Mouse (Mus musculus) kidney, adult 2 months (tissue): ENCODE measurements around the gene Tmtc1. TPM values are rescaled to one million over a fixed set of nuclear protein-coding genes. Genes with fewer than 3 reads are reported as not detected.
A peak's percentile ranks its signal among the peaks of the same experiment; 100 is the strongest.

Source experiments
- DNase-seq: peaks from one replicate; pipeline ENCODE4 v3.0.0; 2021
- H3K27ac ChIP-seq: fragments of 200-500 bp; 2 replicates; pipeline ENCODE4 v1.5.1; 2012; ENCODE audit warnings: low read depth, low read length, control low read depth, inconsistent platforms; ENCODE audit not compliant: insufficient read depth
- H3K27me3 ChIP-seq: fragments of 200-500 bp; replicated peaks from 2 replicates; pipeline ENCODE4 v1.6.1; 2012; ENCODE audit warnings: mild to moderate bottlenecking, moderate library complexity, low read length, inconsistent platforms; ENCODE audit not compliant: control insufficient read depth, insufficient read depth
- H3K36me3 ChIP-seq: fragments of 200-500 bp; 2 replicates; pipeline ENCODE4 v1.6.1; 2012; ENCODE audit warnings: mild to moderate bottlenecking, moderate library complexity, low read length, inconsistent platforms; ENCODE audit not compliant: control insufficient read depth, insufficient read depth
- H3K4me1 ChIP-seq: fragments of 200-500 bp; 2 replicates; pipeline ENCODE4 v1.6.1; 2011; ENCODE audit warnings: low read length; ENCODE audit not compliant: control insufficient read depth, insufficient read depth
- H3K4me3 ChIP-seq: fragments of 200-500 bp; 2 replicates; pipeline ENCODE4 v1.5.1; 2011; ENCODE audit warnings: mild to moderate bottlenecking, low read depth, low read length, control low read depth; ENCODE audit not compliant: insufficient read depth
- CTCF ChIP-seq: fragments of 200-500 bp; conservative IDR thresholded peaks from 2 replicates; pipeline ENCODE4 v1.5.1; 2011; ENCODE audit warnings: low read depth, mild to moderate bottlenecking, control low read depth, low read length, moderate library complexity, mixed read lengths; ENCODE audit not compliant: insufficient read depth, insufficient read length
- POLR2A ChIP-seq: fragments of 200-500 bp; IDR thresholded peaks from one replicate; pipeline ENCODE4 v1.6.1; 2011; ENCODE audit warnings: low read depth, low read length, control low read depth
- WGBS: fragments of 180-500 bp; shearing (Covaris S2); methylation state at CpG from one replicate; pipeline ENCODE4 v1.1.7; 2018; 5-methylcytosine and 5-hydroxymethylcytosine counted together
- polyA plus RNA-seq: library from polyadenylated mRNA; depleted of rRNA; stranded (reverse); fragments of >200 nt; gene quantifications from 2 replicates; pipeline ENCODE4 v1.2.3, GENCODE M21; 2012

Tmtc1 gene
- polyA plus RNA-seq, 1 experiment = 11.0 TPM

GRCm38 (mm10) chr6:148375618-148376209 is 68.5 kb downstream of the Tmtc1 start:
- Histone ChIP-seq H3K27ac (no peak overlapping the region), H3K36me3 (no peaks in the 10 kb centered on the region), H3K27me3 (no peaks in the 10 kb centered on the region), H3K4me3 (no peak overlapping the region), H3K4me1 (no peaks in the 10 kb centered on the region)
- DNase-seq = no peak
- 72% methylated on average over 3 of the region's 3 CpGs for WGBS
- TF ChIP-seq POLR2A = no peak
- no peak for TF ChIP-seq CTCF

DNA sequence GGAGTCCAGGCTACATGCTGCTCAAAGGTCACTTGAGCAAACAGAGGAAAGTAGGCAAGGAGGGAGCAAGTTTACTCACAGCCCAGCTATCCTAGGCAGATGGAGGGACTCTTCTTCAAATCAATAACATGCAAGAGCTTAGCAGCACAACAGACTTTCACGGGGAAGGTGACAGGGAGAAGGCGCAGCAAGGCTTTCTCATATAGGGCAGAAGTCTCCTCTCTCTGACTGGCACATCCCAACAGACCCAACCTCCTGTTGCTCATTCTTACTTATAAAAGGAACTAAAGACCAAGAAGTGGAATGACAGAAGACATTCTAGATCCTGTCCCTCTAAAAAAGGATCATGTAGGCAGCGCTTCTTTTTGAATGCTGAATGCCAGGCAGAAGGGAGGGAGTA is 69.2 kb downstream of the Tmtc1 start:
- no peak for DNase-seq
- no peak overlapping the region for H3K27ac ChIP-seq
- 77% methylated on average over 3 of the region's 3 CpGs for WGBS

GRCm38 (mm10) chr6:148373444-148373843 is 70.7 kb downstream of the Tmtc1 start:
- WGBS = 53% methylated on average over 2 of the region's 2 CpGs
- H3K27me3 ChIP-seq = no peaks in the 10 kb centered on the region
- no peak for DNase-seq

More for the DNA sequence above, 69.2 kb downstream of the Tmtc1 start:
- TF ChIP-seq POLR2A = no peak
- no peak for TF ChIP-seq CTCF
- Histone ChIP-seq H3K4me3 (no peak overlapping the region), H3K27me3 (no peaks in the 10 kb centered on the region), H3K4me1 (no peaks in the 10 kb centered on the region), H3K36me3 (no peaks in the 10 kb centered on the region)

DNA sequence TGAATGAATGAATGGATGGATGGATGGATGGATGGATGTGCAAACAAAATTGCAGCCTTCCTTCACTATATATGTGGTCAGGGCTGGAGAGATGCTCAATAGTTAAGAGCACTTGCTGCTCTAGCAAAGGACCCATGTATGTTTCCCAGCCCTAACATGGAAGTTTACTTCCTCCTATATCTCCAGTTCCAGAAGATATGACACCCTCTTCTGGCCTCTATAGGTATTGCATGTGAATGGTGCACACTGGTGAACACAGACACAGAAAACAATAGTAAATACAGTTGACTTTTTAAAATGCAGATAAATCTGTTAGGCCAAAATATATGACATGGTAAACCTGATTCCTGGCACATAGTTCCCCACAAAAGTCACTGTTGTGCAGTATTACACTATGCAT is 73.0 kb downstream of the Tmtc1 start:
- Histone ChIP-seq H3K36me3 (no peaks in the 10 kb centered on the region), H3K4me1 (no peaks in the 10 kb centered on the region; the same call in 1 of the 2 replicates), H3K27ac (no peak overlapping the region), H3K4me3 (no peak overlapping the region), H3K27me3 (no peaks in the 10 kb centered on the region)
- no peak for DNase-seq
- TF ChIP-seq CTCF (no peak), POLR2A (no peak)

More at GRCm38 (mm10) chr6:148373444-148373843, 70.7 kb downstream of the Tmtc1 start:
- Histone ChIP-seq H3K27ac (no peak overlapping the region), H3K4me3 (no peak overlapping the region), H3K36me3 (no peaks in the 10 kb centered on the region), H3K4me1 (no peaks in the 10 kb centered on the region)
- TF ChIP-seq CTCF (no peak), POLR2A (no peak)

GRCm38 (mm10) chr6:148367094-148367539 is 77.1 kb downstream of the Tmtc1 start:
- DNase-seq = no peak

DNA sequence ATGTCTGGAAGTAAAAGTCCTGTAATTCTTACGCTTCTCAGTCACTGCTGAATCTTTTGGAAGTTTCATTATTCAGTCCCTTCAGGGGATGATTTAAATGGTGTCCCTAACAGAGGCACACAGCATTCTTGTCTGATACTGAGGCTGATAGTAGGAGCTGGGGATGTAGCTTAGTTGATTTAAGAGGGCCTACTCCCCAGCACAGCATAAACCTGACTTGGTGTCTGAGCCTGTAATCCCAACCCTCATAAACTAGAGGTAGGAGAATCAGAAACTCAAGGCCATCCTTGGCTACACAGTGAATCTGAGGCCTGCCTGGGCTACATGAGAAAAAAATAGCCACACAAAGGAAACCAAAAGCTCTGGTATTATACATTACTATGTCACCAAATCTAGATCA is 77.6 kb downstream of the Tmtc1 start:
- no peak for DNase-seq
- TF ChIP-seq CTCF = no peak
- peaks cover 2% of the 10 kb centered on the region; the same call in 1 of the 2 replicates for H3K4me1 ChIP-seq
- no peaks in the 10 kb centered on the region for H3K36me3 ChIP-seq
- no peaks in the 10 kb centered on the region for H3K27me3 ChIP-seq
- no peak overlapping the region for H3K4me3 ChIP-seq
- no peak overlapping the region for H3K27ac ChIP-seq
- 80% methylated on average over 1 of the region's 1 CpGs for WGBS

More at GRCm38 (mm10) chr6:148367094-148367539, 77.1 kb downstream of the Tmtc1 start:
- WGBS = 32% methylated on average over 4 of the region's 4 CpGs
- Histone ChIP-seq H3K27ac (no peak overlapping the region), H3K36me3 (no peaks in the 10 kb centered on the region), H3K4me1 (peaks cover 1% of the 10 kb centered on the region; the same call in 1 of the 2 replicates), H3K27me3 (no peaks in the 10 kb centered on the region), H3K4me3 (no peak overlapping the region)
- no peak for TF ChIP-seq CTCF
- no peak for TF ChIP-seq POLR2A

DNA sequence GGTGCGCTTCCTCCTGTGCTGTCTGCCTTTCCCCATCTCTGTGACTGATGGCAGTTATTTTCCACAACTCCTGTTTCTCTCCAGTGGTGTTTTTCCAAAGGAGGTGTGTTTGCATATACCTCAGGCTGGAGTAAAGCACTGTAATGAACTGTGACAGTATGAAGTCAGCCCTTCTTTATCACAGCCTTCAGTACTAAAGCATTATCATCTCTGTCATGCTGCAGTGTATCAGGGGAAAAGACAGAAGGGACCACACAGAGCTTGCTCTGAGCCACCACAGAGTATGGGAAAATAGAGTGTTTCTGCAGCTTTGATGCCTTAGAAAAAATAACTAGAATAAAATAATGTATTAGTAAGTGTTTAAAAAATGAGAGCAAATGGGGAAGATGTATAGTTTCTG is 81.0 kb downstream of the Tmtc1 start:
- no peak overlapping the region for H3K4me3 ChIP-seq
- WGBS = 82% methylated on average over 1 of the region's 1 CpGs
- H3K27me3 ChIP-seq = no peaks in the 10 kb centered on the region
- peaks cover 2% of the 10 kb centered on the region; the same call in 1 of the 2 replicates for H3K4me1 ChIP-seq
- peak overlapping the region; percentile 28 for H3K27ac ChIP-seq
- TF ChIP-seq CTCF (no peak), POLR2A (no peak)
- H3K36me3 ChIP-seq = no peaks in the 10 kb centered on the region
- DNase-seq = peak; percentile 59
